Mouse (Mus musculus): ENCODE data around the gene Ifnl3. TPM values are rescaled to one million over a fixed set of nuclear protein-coding genes. Genes with fewer than 3 reads are reported as not detected.
"Not testable (repeated sequence)": the region's sequence is repeated elsewhere in the genome, so short reads cannot be mapped to it uniquely, and the experiment has no call there.

Gene Ifnl3
- polyA plus RNA-seq (2011; ENCODE audit: insufficient read depth, insufficient read length, low read depth, missing spikeins) = not detected in 2 replicates

DNA sequence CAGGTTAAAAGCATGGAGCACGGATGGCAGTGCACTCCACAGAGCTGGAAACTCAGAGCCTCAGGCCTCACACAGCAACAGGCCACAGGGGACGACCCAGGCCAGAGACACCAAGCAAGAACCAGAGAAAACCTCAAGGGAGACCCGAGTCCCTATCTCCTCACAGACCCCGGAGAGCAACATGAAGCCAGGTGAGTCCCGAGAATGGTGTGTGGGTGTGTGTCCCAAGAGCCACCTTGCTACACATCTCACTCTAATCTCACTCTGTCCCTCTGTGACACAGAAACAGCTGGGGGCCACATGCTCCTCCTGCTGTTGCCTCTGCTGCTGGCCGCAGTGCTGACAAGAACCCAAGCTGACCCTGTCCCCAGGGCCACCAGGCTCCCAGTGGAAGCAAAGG is at the start of gene Ifnl3:
TSS of gene Ifnl3 (plus strand) at position 301 of the 400 bp plus-strand sequence.
- not testable (repeated sequence) for H3K4me3 ChIP-seq (ENCODE audit: low read depth, low read length); H3K27me3 ChIP-seq (ENCODE audit: control insufficient read depth, insufficient read depth, low read length, poor library complexity, severe bottlenecking); H3K36me3 ChIP-seq (ENCODE audit: control insufficient read depth, insufficient read depth, low read length, poor library complexity, severe bottlenecking); H3K27ac ChIP-seq (ENCODE audit: insufficient read depth, low read length); H3K9ac ChIP-seq (ENCODE audit: low read depth, poor library complexity, severe bottlenecking); H3K9me3 ChIP-seq (replicated peaks; ENCODE audit: control insufficient read depth, insufficient read depth, low read length, poor library complexity, severe bottlenecking); H3K4me1 ChIP-seq (ENCODE audit: control insufficient read depth, insufficient read depth, low read length)

DNA sequence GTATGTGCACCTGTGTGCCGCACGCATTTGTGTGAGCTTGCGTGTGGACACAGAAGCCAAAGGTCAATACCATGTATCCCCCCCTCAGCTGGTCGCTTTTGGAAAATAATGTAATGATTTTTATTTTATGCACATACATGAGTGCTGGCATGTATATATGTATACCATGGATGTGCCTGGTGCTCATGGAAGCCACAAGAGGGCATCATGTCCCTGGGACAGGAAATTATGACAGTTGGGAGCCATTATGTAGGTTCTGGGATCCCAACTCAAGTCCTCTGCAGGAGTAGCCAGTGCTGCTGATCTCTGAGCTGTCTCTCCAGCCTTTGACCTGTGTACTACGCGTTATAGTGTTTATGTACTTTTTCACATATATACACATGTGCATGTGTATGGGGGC is 46.4 kb upstream of the Ifnl3 start:
- no peak overlapping the region for H3K27ac ChIP-seq (ENCODE audit: insufficient read depth, low read length)
- no peak overlapping the region for H3K9ac ChIP-seq (ENCODE audit: low read depth, poor library complexity, severe bottlenecking)
- H3K27me3 ChIP-seq (ENCODE audit: control insufficient read depth, insufficient read depth, low read length, poor library complexity, severe bottlenecking) = no peaks in the 10 kb centered on the region
- peaks cover 3% of the 10 kb centered on the region for H3K4me1 ChIP-seq (ENCODE audit: control insufficient read depth, insufficient read depth, low read length)
- H3K4me3 ChIP-seq (ENCODE audit: low read depth, low read length) = no peak overlapping the region
- no peaks in the 10 kb centered on the region for H3K9me3 ChIP-seq (replicated peaks; ENCODE audit: control insufficient read depth, insufficient read depth, low read length, poor library complexity, severe bottlenecking)
- TF ChIP-seq EP300 (IDR thresholded peaks at IDR 0.05; ENCODE audit: insufficient read depth, low read depth, low read length) (no peak), POLR2A (IDR thresholded peaks at IDR 0.05; ENCODE audit: insufficient read depth, low read length) (no peak), CTCF (IDR thresholded peaks at IDR 0.05; ENCODE audit: low read depth, low read length) (no peak)
- no peaks in the 10 kb centered on the region for H3K36me3 ChIP-seq (ENCODE audit: control insufficient read depth, insufficient read depth, low read length, poor library complexity, severe bottlenecking)

- Histone ChIP-seq H3K9me3 (replicated peaks; ENCODE audit: control insufficient read depth, insufficient read depth, low read length, poor library complexity, severe bottlenecking) (no peaks in the 10 kb centered on the region), H3K4me3 (ENCODE audit: low read depth, low read length) (no peak overlapping the region), H3K4me1 (ENCODE audit: control insufficient read depth, insufficient read depth, low read length) (peaks cover 3% of the 10 kb centered on the region), H3K9ac (ENCODE audit: low read depth, poor library complexity, severe bottlenecking) (no peak overlapping the region), H3K36me3 (ENCODE audit: control insufficient read depth, insufficient read depth, low read length, poor library complexity, severe bottlenecking) (no peaks in the 10 kb centered on the region), H3K27ac (ENCODE audit: insufficient read depth, low read length) (no peak overlapping the region), H3K27me3 (ENCODE audit: control insufficient read depth, insufficient read depth, low read length, poor library complexity, severe bottlenecking) (no peaks in the 10 kb centered on the region)
- TF ChIP-seq EP300 (IDR thresholded peaks at IDR 0.05; ENCODE audit: insufficient read depth, low read depth, low read length) = no peak
- TF ChIP-seq POLR2A (IDR thresholded peaks at IDR 0.05; ENCODE audit: insufficient read depth, low read length) = no peak
- no peak for TF ChIP-seq CTCF (IDR thresholded peaks at IDR 0.05; ENCODE audit: low read depth, low read length)
Observed at GRCm38 (mm10) chr7:28477363-28477762, 45.3 kb upstream of the Ifnl3 start.

DNA sequence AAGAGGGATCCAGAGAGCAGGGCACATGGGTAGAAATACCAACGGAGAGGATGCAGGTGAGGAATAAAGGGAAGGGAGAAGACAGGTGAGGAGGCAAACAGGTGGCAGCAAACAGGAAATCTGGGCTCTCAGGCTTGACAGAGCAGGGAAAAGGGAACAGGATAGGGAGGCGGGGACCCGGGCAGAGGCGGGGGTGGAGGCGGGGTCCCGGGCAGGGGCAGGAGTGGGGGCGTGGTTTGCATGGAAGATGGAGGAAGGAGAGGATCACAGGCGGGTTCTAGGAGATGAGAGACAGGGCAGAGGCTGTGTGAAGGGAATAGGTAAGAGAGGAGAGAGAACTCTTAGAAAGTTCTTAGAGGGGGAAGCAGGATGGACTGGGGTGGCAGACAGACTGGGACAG is 43.8 kb upstream of the Ifnl3 start:
- Histone ChIP-seq H3K27ac (ENCODE audit: insufficient read depth, low read length) (0 out of 2 replicates have a peak overlapping the region, but pooled peaks have one; percentile 1), H3K27me3 (ENCODE audit: control insufficient read depth, insufficient read depth, low read length, poor library complexity, severe bottlenecking) (no peaks in the 10 kb centered on the region), H3K36me3 (ENCODE audit: control insufficient read depth, insufficient read depth, low read length, poor library complexity, severe bottlenecking) (no peaks in the 10 kb centered on the region), H3K9ac (ENCODE audit: low read depth, poor library complexity, severe bottlenecking) (no peak overlapping the region), H3K4me1 (ENCODE audit: control insufficient read depth, insufficient read depth, low read length) (peaks cover 3% of the 10 kb centered on the region), H3K4me3 (ENCODE audit: low read depth, low read length) (0 out of 2 replicates have a peak overlapping the region, but pooled peaks have one; percentile 12), H3K9me3 (replicated peaks; ENCODE audit: control insufficient read depth, insufficient read depth, low read length, poor library complexity, severe bottlenecking) (no peaks in the 10 kb centered on the region)
- TF ChIP-seq EP300 (IDR thresholded peaks at IDR 0.05; ENCODE audit: insufficient read depth, low read depth, low read length) (no peak), POLR2A (IDR thresholded peaks at IDR 0.05; ENCODE audit: insufficient read depth, low read length) (no peak), CTCF (IDR thresholded peaks at IDR 0.05; ENCODE audit: low read depth, low read length) (no peak)

- no peak for TF ChIP-seq EP300 (IDR thresholded peaks at IDR 0.05; ENCODE audit: insufficient read depth, low read depth, low read length)
- Histone ChIP-seq H3K36me3 (ENCODE audit: control insufficient read depth, insufficient read depth, low read length, poor library complexity, severe bottlenecking) (no peaks in the 10 kb centered on the region), H3K4me1 (ENCODE audit: control insufficient read depth, insufficient read depth, low read length) (peaks cover 3% of the 10 kb centered on the region), H3K9ac (ENCODE audit: low read depth, poor library complexity, severe bottlenecking) (no peak overlapping the region), H3K27ac (ENCODE audit: insufficient read depth, low read length) (no peak overlapping the region), H3K4me3 (ENCODE audit: low read depth, low read length) (no peak overlapping the region), H3K27me3 (ENCODE audit: control insufficient read depth, insufficient read depth, low read length, poor library complexity, severe bottlenecking) (no peaks in the 10 kb centered on the region), H3K9me3 (replicated peaks; ENCODE audit: control insufficient read depth, insufficient read depth, low read length, poor library complexity, severe bottlenecking) (no peaks in the 10 kb centered on the region)
Observed at GRCm38 (mm10) chr7:28482854-28483253, 39.8 kb upstream of the Ifnl3 start.

DNA sequence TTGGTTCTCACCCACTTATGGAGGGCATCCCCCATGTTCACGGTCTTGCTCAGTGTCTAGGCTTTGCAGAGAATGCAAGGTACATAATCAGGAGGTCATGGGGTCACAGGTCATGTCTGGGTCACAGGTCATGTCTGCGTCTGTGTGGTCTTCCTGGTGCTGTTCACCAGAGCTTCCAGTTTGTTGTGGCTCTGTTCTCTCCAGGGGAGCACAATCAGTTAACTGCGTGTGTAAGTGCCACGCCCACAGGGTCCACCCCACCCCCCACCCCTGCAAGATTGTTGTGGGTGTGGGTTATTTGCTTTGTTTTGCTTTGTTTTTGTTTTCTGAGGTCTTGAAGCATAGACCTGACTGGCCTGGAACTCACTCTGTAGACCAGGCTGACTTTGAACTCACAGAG is 38.4 kb upstream of the Ifnl3 start:
- no peaks in the 10 kb centered on the region for H3K36me3 ChIP-seq (ENCODE audit: control insufficient read depth, insufficient read depth, low read length, poor library complexity, severe bottlenecking)
- H3K9me3 ChIP-seq (replicated peaks; ENCODE audit: control insufficient read depth, insufficient read depth, low read length, poor library complexity, severe bottlenecking) = no peaks in the 10 kb centered on the region
- TF ChIP-seq CTCF (IDR thresholded peaks at IDR 0.05; ENCODE audit: low read depth, low read length) (no peak), EP300 (IDR thresholded peaks at IDR 0.05; ENCODE audit: insufficient read depth, low read depth, low read length) (peak; percentile 59; the same call in 1 of the 2 replicates)
- no peak overlapping the region for H3K9ac ChIP-seq (ENCODE audit: low read depth, poor library complexity, severe bottlenecking)
- H3K27me3 ChIP-seq (ENCODE audit: control insufficient read depth, insufficient read depth, low read length, poor library complexity, severe bottlenecking) = no peaks in the 10 kb centered on the region
- no peak overlapping the region for H3K4me3 ChIP-seq (ENCODE audit: low read depth, low read length)
- no peak overlapping the region for H3K27ac ChIP-seq (ENCODE audit: insufficient read depth, low read length)
- peaks cover 5% of the 10 kb centered on the region for H3K4me1 ChIP-seq (ENCODE audit: control insufficient read depth, insufficient read depth, low read length)
